Mouse (Mus musculus): ENCODE results near the gene Atg14. TPM values are rescaled to one million over a fixed set of nuclear protein-coding genes. Genes with fewer than 3 reads are reported as not detected.

Atg14 gene
- polyA plus RNA-seq, 1 experiment from 2014 or later = 13.3 TPM

- ATAC-seq (ENCODE audit: insufficient read depth) = no peak
- no peak overlapping the region for H3K4me3 ChIP-seq (ENCODE audit: low read depth, low read length)
- TF ChIP-seq CTCF (IDR thresholded peaks at IDR 0.05; ENCODE audit: low read depth) = no peak
Measured at GRCm38 (mm10) chr14:47584346-47584745, 13.9 kb upstream of the Atg14 start.

GRCm38 (mm10) chr14:47581681-47582080, 11.2 kb upstream of the Atg14 start:
- Histone ChIP-seq H3K9ac (no peak overlapping the region), H3K4me1 (ENCODE audit: insufficient read depth) (no peaks in the 10 kb centered on the region), H3K4me2 (no peak overlapping the region), H3K9me3 (ENCODE audit: low read depth, low read length) (no peaks in the 10 kb centered on the region), H3K27ac (ENCODE audit: low read depth) (no peak overlapping the region), H3K4me3 (ENCODE audit: low read depth, low read length) (no peak overlapping the region), H3K36me3 (ENCODE audit: insufficient read depth) (no peaks in the 10 kb centered on the region), H3K27me3 (ENCODE audit: insufficient read depth, low read length) (no peaks in the 10 kb centered on the region)
- 0 out of 2 replicates have a peak, but pooled peaks have one; percentile 8 for TF ChIP-seq CTCF (IDR thresholded peaks at IDR 0.05; ENCODE audit: low read depth)
- 29% methylated on average over 2 of the region's 2 CpGs for WGBS
- ATAC-seq (ENCODE audit: insufficient read depth) (no peak), DNase-seq (peak; percentile 46)

More at GRCm38 (mm10) chr14:47584346-47584745, 13.9 kb upstream of the Atg14 start:
- DNase-seq = no peak
- Histone ChIP-seq H3K27me3 (ENCODE audit: insufficient read depth, low read length) (no peaks in the 10 kb centered on the region), H3K9ac (no peak overlapping the region), H3K27ac (ENCODE audit: low read depth) (no peak overlapping the region), H3K4me2 (no peak overlapping the region), H3K9me3 (ENCODE audit: low read depth, low read length) (no peaks in the 10 kb centered on the region), H3K36me3 (ENCODE audit: insufficient read depth) (no peaks in the 10 kb centered on the region), H3K4me1 (ENCODE audit: insufficient read depth) (no peaks in the 10 kb centered on the region)

DNA sequence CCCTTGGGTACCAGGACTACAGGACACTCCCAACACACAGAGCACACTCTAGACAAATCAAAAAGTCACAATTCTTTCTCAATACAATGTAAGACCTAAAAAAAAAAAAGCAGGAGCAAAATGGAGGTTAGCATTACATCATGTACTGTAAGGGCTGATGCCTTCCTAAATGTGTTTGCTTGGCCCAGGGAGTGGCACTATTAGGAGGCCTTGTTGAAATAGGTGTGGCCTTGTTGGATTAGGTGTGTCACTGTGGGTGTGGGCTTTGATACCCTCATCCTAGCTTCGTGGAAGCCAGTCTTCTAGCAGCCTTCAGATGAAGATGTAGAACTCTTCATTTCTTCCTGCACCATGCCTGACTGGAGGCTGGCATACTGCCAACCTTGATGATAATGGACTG, 10.8 kb upstream of the Atg14 start:
- WGBS = 47% methylated on average over 1 of the region's 1 CpGs
- Histone ChIP-seq H3K4me3 (ENCODE audit: low read depth, low read length) (no peak overlapping the region), H3K9me3 (ENCODE audit: low read depth, low read length) (no peaks in the 10 kb centered on the region), H3K36me3 (ENCODE audit: insufficient read depth) (no peaks in the 10 kb centered on the region), H3K4me1 (ENCODE audit: insufficient read depth) (no peaks in the 10 kb centered on the region), H3K4me2 (no peak overlapping the region), H3K9ac (no peak overlapping the region), H3K27ac (ENCODE audit: low read depth) (no peak overlapping the region), H3K27me3 (ENCODE audit: insufficient read depth, low read length) (no peaks in the 10 kb centered on the region)
- no peak for TF ChIP-seq CTCF (IDR thresholded peaks at IDR 0.05; ENCODE audit: low read depth)
- ATAC-seq (ENCODE audit: insufficient read depth) = no peak
- no peak for DNase-seq

- H3K27ac ChIP-seq (ENCODE audit: low read depth) = no peak overlapping the region
- no peaks in the 10 kb centered on the region for H3K4me1 ChIP-seq (ENCODE audit: insufficient read depth)
- no peaks in the 10 kb centered on the region for H3K9me3 ChIP-seq (ENCODE audit: low read depth, low read length)
- ATAC-seq (ENCODE audit: insufficient read depth) = no peak
- no peak overlapping the region for H3K4me2 ChIP-seq
- no peak for DNase-seq
- no peak overlapping the region for H3K9ac ChIP-seq
- H3K36me3 ChIP-seq (ENCODE audit: insufficient read depth) = no peaks in the 10 kb centered on the region
- no peak for TF ChIP-seq CTCF (IDR thresholded peaks at IDR 0.05; ENCODE audit: low read depth)
- H3K27me3 ChIP-seq (ENCODE audit: insufficient read depth, low read length) = no peaks in the 10 kb centered on the region
- 92% methylated on average over 2 of the region's 2 CpGs for WGBS
- no peak overlapping the region for H3K4me3 ChIP-seq (ENCODE audit: low read depth, low read length)
Measured at GRCm38 (mm10) chr14:47578086-47578485, 7.6 kb upstream of the Atg14 start.

DNA sequence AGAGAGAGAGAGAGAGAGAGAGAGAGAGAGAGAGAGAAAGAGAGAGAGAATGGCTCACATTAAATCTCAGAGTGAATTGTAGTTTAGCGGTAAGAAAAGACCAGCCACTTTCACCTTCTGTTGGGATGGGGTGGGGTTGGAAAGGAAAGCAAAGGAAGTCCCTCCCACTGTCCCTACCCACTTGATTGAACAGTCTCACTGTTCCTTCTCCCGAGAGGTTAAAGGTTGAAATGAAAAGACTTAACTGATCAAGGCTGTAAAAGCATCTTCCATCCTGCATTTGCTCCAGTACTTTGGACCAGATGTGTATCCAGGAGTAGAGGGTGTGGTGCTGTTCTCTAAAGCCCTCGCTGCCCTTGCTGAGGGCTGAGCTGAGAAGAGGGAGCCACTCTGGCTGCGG, 6.2 kb upstream of the Atg14 start:
- Histone ChIP-seq H3K9me3 (ENCODE audit: low read depth, low read length) (no peaks in the 10 kb centered on the region), H3K36me3 (ENCODE audit: insufficient read depth) (no peaks in the 10 kb centered on the region), H3K27ac (ENCODE audit: low read depth) (no peak overlapping the region), H3K9ac (no peak overlapping the region), H3K27me3 (ENCODE audit: insufficient read depth, low read length) (no peaks in the 10 kb centered on the region), H3K4me1 (ENCODE audit: insufficient read depth) (no peaks in the 10 kb centered on the region), H3K4me3 (ENCODE audit: low read depth, low read length) (no peak overlapping the region), H3K4me2 (no peak overlapping the region)
- ATAC-seq (ENCODE audit: insufficient read depth) (no peak), DNase-seq (no peak)
- WGBS = 58% methylated on average over 4 of the region's 4 CpGs
- TF ChIP-seq CTCF (IDR thresholded peaks at IDR 0.05; ENCODE audit: low read depth) = no peak

DNA sequence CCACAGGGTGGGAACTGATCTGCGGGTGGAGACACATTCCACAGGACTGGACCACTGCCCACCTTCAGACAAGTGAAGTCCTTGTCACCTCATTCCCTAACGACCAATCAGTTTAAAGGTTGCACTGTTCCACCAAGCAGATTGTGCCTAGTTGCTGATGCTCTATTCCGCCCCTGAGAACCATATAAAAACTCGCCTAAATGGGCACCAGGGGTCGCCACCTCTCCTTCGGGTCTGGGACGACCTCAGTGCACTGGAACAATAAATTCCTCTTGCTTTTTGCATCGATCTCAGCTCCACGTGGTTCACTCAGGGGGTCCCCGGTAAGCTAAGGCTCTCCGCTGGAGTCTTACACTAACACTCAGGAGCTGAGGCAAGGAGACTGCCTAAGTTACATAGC, 4.3 kb upstream of the Atg14 start:
- peak; percentile 29; the same call in 1 of the 2 replicates for TF ChIP-seq CTCF (IDR thresholded peaks at IDR 0.05; ENCODE audit: low read depth)
- H3K4me3 ChIP-seq (ENCODE audit: low read depth, low read length) = no peak overlapping the region
- no peak overlapping the region for H3K27ac ChIP-seq (ENCODE audit: low read depth)
- H3K27me3 ChIP-seq (ENCODE audit: insufficient read depth, low read length) = no peaks in the 10 kb centered on the region
- H3K9me3 ChIP-seq (ENCODE audit: low read depth, low read length) = no peaks in the 10 kb centered on the region
- no peak for DNase-seq
- no peaks in the 10 kb centered on the region for H3K4me1 ChIP-seq (ENCODE audit: insufficient read depth)
- no peak for ATAC-seq (ENCODE audit: insufficient read depth)
- WGBS = 67% methylated on average over 11 of the region's 11 CpGs
- H3K36me3 ChIP-seq (ENCODE audit: insufficient read depth) = no peaks in the 10 kb centered on the region
- no peak overlapping the region for H3K9ac ChIP-seq
- H3K4me2 ChIP-seq = no peak overlapping the region

DNA sequence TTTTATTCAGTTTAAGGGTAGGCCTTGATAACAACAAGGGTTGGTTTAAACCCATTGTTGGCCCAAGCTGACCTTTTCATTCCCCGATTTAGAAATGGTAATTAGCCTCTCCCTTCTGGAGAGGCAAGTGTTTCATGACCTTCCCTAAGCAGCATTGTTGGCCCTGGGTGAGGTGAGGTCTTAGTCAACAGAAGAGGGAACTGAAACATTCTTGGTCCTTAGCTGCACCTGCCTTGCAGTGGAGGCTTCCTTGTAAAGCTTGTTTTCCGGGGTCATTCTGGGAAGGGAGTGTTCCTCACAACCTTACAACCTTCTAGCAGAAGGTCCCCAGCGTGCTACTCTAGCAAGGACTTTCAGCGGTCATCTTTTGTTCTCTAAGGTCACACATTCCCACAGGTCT, 2.3 kb upstream of the Atg14 start:
- H3K27ac ChIP-seq (ENCODE audit: low read depth) = no peak overlapping the region
- TF ChIP-seq CTCF (IDR thresholded peaks at IDR 0.05; ENCODE audit: low read depth) = no peak
- no peak overlapping the region for H3K4me3 ChIP-seq (ENCODE audit: low read depth, low read length)
- H3K9me3 ChIP-seq (ENCODE audit: low read depth, low read length) = no peaks in the 10 kb centered on the region
- no peaks in the 10 kb centered on the region for H3K27me3 ChIP-seq (ENCODE audit: insufficient read depth, low read length)
- H3K4me2 ChIP-seq = no peak overlapping the region
- no peak for ATAC-seq (ENCODE audit: insufficient read depth)
- H3K36me3 ChIP-seq (ENCODE audit: insufficient read depth) = no peaks in the 10 kb centered on the region
- DNase-seq = no peak
- no peaks in the 10 kb centered on the region for H3K4me1 ChIP-seq (ENCODE audit: insufficient read depth)
- 68% methylated on average over 4 of the region's 4 CpGs for WGBS
- no peak overlapping the region for H3K9ac ChIP-seq
